Mouse (Mus musculus): Measurements from ENCODE around the gene Drd4. TPM values are rescaled to one million over a fixed set of nuclear protein-coding genes. Genes with fewer than 3 reads are reported as not detected.

Drd4 gene
- total and polyA plus RNA-seq, 3 experiments, result 0.38 TPM; not detected in 2

- no peaks in the 10 kb centered on the region for H3K9me3 ChIP-seq (replicated peaks)
- H3K27me3 ChIP-seq (ENCODE audit: insufficient read depth, low read length), result peaks cover 74% of the 10 kb centered on the region
Measured at GRCm38 (mm10) chr7:141275356-141275755, 16.4 kb upstream of the Drd4 start.

GRCm38 (mm10) chr7:141276546-141276945 lies 15.3 kb upstream of the Drd4 start, which contains the start of gene Cdhr5:
Gene Cdhr5 (minus strand): TSS chr7:141276786.
- TF ChIP-seq TAL1 (conservative IDR thresholded peaks at IDR 0.05; ENCODE audit: low read depth, low read length), result no peak
- no peak for TF ChIP-seq GATA2 (IDR thresholded peaks at IDR 0.05; ENCODE audit: borderline replicate concordance, low read depth, low read length)
- no peak for TF ChIP-seq CTCF (IDR thresholded peaks at IDR 0.05; ENCODE audit: low read depth, low read length)
- TF ChIP-seq GATA1 (IDR thresholded peaks at IDR 0.05; ENCODE audit: borderline replicate concordance, low read length), result no peak
- TF ChIP-seq POLR2AphosphoS5 (IDR thresholded peaks at IDR 0.05; ENCODE audit: insufficient replicate concordance, low read depth, low read length), result no peak
- no peak for ATAC-seq (ENCODE audit: extremely low read depth, insufficient number of reproducible peaks, low FRiP score, poor library complexity, severe bottlenecking)
- Histone ChIP-seq H3K4me1 (ENCODE audit: insufficient read depth, low read depth, low read length) (peaks cover 7% of the 10 kb centered on the region), H3K9me3 (replicated peaks) (no peaks in the 10 kb centered on the region), H3K36me3 (replicated peaks) (no peaks in the 10 kb centered on the region), H3K27me3 (ENCODE audit: insufficient read depth, low read length) (peaks cover 75% of the 10 kb centered on the region), H3K4me3 (ENCODE audit: low read depth, low read length) (no peak within 1 kb of the TSS)
- no peak for DNase-seq (ENCODE audit: low spot score)

More at GRCm38 (mm10) chr7:141275356-141275755, 16.4 kb upstream of the Drd4 start:
- ATAC-seq (ENCODE audit: extremely low read depth, insufficient number of reproducible peaks, low FRiP score, poor library complexity, severe bottlenecking) (no peak), DNase-seq (ENCODE audit: low spot score) (no peak)
- no peak overlapping the region for H3K4me3 ChIP-seq (ENCODE audit: low read depth, low read length)
- TF ChIP-seq GATA1 (IDR thresholded peaks at IDR 0.05; ENCODE audit: borderline replicate concordance, low read length) (no peak), CTCF (IDR thresholded peaks at IDR 0.05; ENCODE audit: low read depth, low read length) (no peak), GATA2 (IDR thresholded peaks at IDR 0.05; ENCODE audit: borderline replicate concordance, low read depth, low read length) (no peak), TAL1 (conservative IDR thresholded peaks at IDR 0.05; ENCODE audit: low read depth, low read length) (no peak), POLR2AphosphoS5 (IDR thresholded peaks at IDR 0.05; ENCODE audit: insufficient replicate concordance, low read depth, low read length) (no peak)
- peaks cover 7% of the 10 kb centered on the region for H3K4me1 ChIP-seq (ENCODE audit: insufficient read depth, low read depth, low read length)
- no peaks in the 10 kb centered on the region for H3K36me3 ChIP-seq (replicated peaks)

GRCm38 (mm10) chr7:141277701-141278678 lies 13.8 kb upstream of the Drd4 start:
- H3K9me3 ChIP-seq (replicated peaks), result no peaks in the 10 kb centered on the region
- TF ChIP-seq CTCF (IDR thresholded peaks at IDR 0.05; ENCODE audit: low read depth, low read length), result no peak
- no peak for TF ChIP-seq POLR2AphosphoS5 (IDR thresholded peaks at IDR 0.05; ENCODE audit: insufficient replicate concordance, low read depth, low read length)
- no peak for TF ChIP-seq GATA2 (IDR thresholded peaks at IDR 0.05; ENCODE audit: borderline replicate concordance, low read depth, low read length)
- no peak for TF ChIP-seq TAL1 (conservative IDR thresholded peaks at IDR 0.05; ENCODE audit: low read depth, low read length)
- no peak for TF ChIP-seq GATA1 (IDR thresholded peaks at IDR 0.05; ENCODE audit: borderline replicate concordance, low read length)
- DNase-seq (ENCODE audit: low spot score) (no peak), ATAC-seq (ENCODE audit: extremely low read depth, insufficient number of reproducible peaks, low FRiP score, poor library complexity, severe bottlenecking) (no peak)
- peaks cover 7% of the 10 kb centered on the region for H3K4me1 ChIP-seq (ENCODE audit: insufficient read depth, low read depth, low read length)
- H3K4me3 ChIP-seq (ENCODE audit: low read depth, low read length), result no peak overlapping the region
- H3K36me3 ChIP-seq (replicated peaks), result no peaks in the 10 kb centered on the region
- peaks cover 67% of the 10 kb centered on the region for H3K27me3 ChIP-seq (ENCODE audit: insufficient read depth, low read length)

GRCm38 (mm10) chr7:141278766-141279590 lies 12.8 kb upstream of the Drd4 start, which contains the start of gene Sct:
Gene Sct (minus strand): TSS chr7:141279133.
- Histone ChIP-seq H3K9me3 (replicated peaks) (no peaks in the 10 kb centered on the region), H3K4me1 (ENCODE audit: insufficient read depth, low read depth, low read length) (peaks cover 7% of the 10 kb centered on the region), H3K27me3 (ENCODE audit: insufficient read depth, low read length) (peaks cover 61% of the 10 kb centered on the region), H3K4me3 (ENCODE audit: low read depth, low read length) (no peak within 1 kb of the TSS), H3K36me3 (replicated peaks) (no peaks in the 10 kb centered on the region)
- DNase-seq (ENCODE audit: low spot score) (no peak), ATAC-seq (ENCODE audit: extremely low read depth, insufficient number of reproducible peaks, low FRiP score, poor library complexity, severe bottlenecking) (no peak)
- TF ChIP-seq TAL1 (conservative IDR thresholded peaks at IDR 0.05; ENCODE audit: low read depth, low read length) (no peak), POLR2AphosphoS5 (IDR thresholded peaks at IDR 0.05; ENCODE audit: insufficient replicate concordance, low read depth, low read length) (no peak), CTCF (IDR thresholded peaks at IDR 0.05; ENCODE audit: low read depth, low read length) (no peak), GATA1 (IDR thresholded peaks at IDR 0.05; ENCODE audit: borderline replicate concordance, low read length) (no peak), GATA2 (IDR thresholded peaks at IDR 0.05; ENCODE audit: borderline replicate concordance, low read depth, low read length) (no peak)

GRCm38 (mm10) chr7:141281442-141281841 lies 10.4 kb upstream of the Drd4 start:
- no peak for ATAC-seq (ENCODE audit: extremely low read depth, insufficient number of reproducible peaks, low FRiP score, poor library complexity, severe bottlenecking)
- TF ChIP-seq GATA1 (IDR thresholded peaks at IDR 0.05; ENCODE audit: borderline replicate concordance, low read length) (no peak), TAL1 (conservative IDR thresholded peaks at IDR 0.05; ENCODE audit: low read depth, low read length) (no peak), CTCF (IDR thresholded peaks at IDR 0.05; ENCODE audit: low read depth, low read length) (no peak), GATA2 (IDR thresholded peaks at IDR 0.05; ENCODE audit: borderline replicate concordance, low read depth, low read length) (no peak), POLR2AphosphoS5 (IDR thresholded peaks at IDR 0.05; ENCODE audit: insufficient replicate concordance, low read depth, low read length) (no peak)
- peaks cover 7% of the 10 kb centered on the region for H3K4me1 ChIP-seq (ENCODE audit: insufficient read depth, low read depth, low read length)
- DNase-seq (ENCODE audit: low spot score), result no peak
- H3K27me3 ChIP-seq (ENCODE audit: insufficient read depth, low read length), result peaks cover 49% of the 10 kb centered on the region
- no peak overlapping the region for H3K4me3 ChIP-seq (ENCODE audit: low read depth, low read length)
- H3K36me3 ChIP-seq (replicated peaks), result no peaks in the 10 kb centered on the region
- no peaks in the 10 kb centered on the region for H3K9me3 ChIP-seq (replicated peaks)

Measured in G1E (cell line).